Mouse (Mus musculus) ES-E14 (cell line): ENCODE data around the gene Tbpl1.
A peak's percentile ranks its signal among the peaks of the same experiment; 100 is the strongest.

Experiments
- CHD2 ChIP-seq: IDR thresholded peaks from 2 replicates; pipeline ENCODE4 v1.6.1; 2014; ENCODE audit warnings: mild to moderate bottlenecking, low read depth, low read length, inconsistent platforms
- MAFK ChIP-seq: IDR thresholded peaks from 2 replicates; pipeline ENCODE4 v1.6.1; 2014; ENCODE audit warnings: mild to moderate bottlenecking, low read depth, low read length, inconsistent platforms; ENCODE audit not compliant: insufficient read depth
- ZC3H11A ChIP-seq: IDR thresholded peaks from 2 replicates; pipeline ENCODE4 v1.6.1; 2012; ENCODE audit warnings: low read depth, mild to moderate bottlenecking, inconsistent platforms, low read length, borderline replicate concordance

- TF ChIP-seq ZC3H11A (no peak), MAFK (peak; percentile 78), CHD2 (no peak)
Observed at GRCm38 (mm10) chr10:22712955-22713354, 18.8 kb downstream of the Tbpl1 start.
